Mouse (Mus musculus) hindbrain, embryonic 10.5 days (tissue): ENCODE data around the gene Tmem63a. TPM values are rescaled to one million over a fixed set of nuclear protein-coding genes. Genes with fewer than 3 reads are reported as not detected.
"Not testable (repeated sequence)": the region's sequence is repeated elsewhere in the genome, so short reads cannot be mapped to it uniquely, and the experiment has no call there.

Experiments used
- DNase-seq: peaks from one replicate; pipeline ENCODE4 v3.0.0-alpha.2; 2017; ENCODE audit warnings: low spot score
- H3K27ac ChIP-seq: fragments of 300-500 bp; sonication (generic); 2 replicates; pipeline ENCODE4 v1.5.1; 2016; ENCODE audit warnings: mild to moderate bottlenecking, moderate library complexity
- H3K27me3 ChIP-seq: fragments of 300-500 bp; sonication (generic); 2 replicates; pipeline ENCODE4 v1.6.1; 2016; ENCODE audit warnings: mild to moderate bottlenecking; ENCODE audit not compliant: poor library complexity, insufficient read depth, severe bottlenecking
- H3K36me3 ChIP-seq: fragments of 300-500 bp; sonication (generic); 2 replicates; pipeline ENCODE4 v1.6.1; 2016; ENCODE audit warnings: mild to moderate bottlenecking, moderate library complexity
- H3K4me1 ChIP-seq: fragments of 300-500 bp; sonication (generic); replicated peaks from 2 replicates; pipeline ENCODE4 v1.6.1; 2016; ENCODE audit warnings: mild to moderate bottlenecking
- H3K4me3 ChIP-seq: fragments of 300-500 bp; sonication (generic); 2 replicates; pipeline ENCODE4 v1.5.1; 2016; ENCODE audit warnings: mild to moderate bottlenecking, moderate library complexity
- H3K9me3 ChIP-seq: fragments of 300-500 bp; sonication (generic); 2 replicates; pipeline ENCODE4 v1.6.1; 2016; ENCODE audit warnings: mild to moderate bottlenecking, moderate library complexity
- WGBS: fragments of 180-500 bp; shearing (Covaris S2); methylation state at CpG from one replicate; pipeline ENCODE4 v1.1.7; 2016; 5-methylcytosine and 5-hydroxymethylcytosine counted together
- polyA plus RNA-seq: library from polyadenylated mRNA; unstranded; fragments of >200 nt; fragmentation: Nextera tagmentation; extraction: Ambion mirVana; gene quantifications from 2 replicates; pipeline ENCODE4 v1.2.1, GENCODE M21; 2016

Gene Tmem63a
- polyA plus RNA-seq: 3.0 and 3.4 TPM in 2 replicates

DNA sequence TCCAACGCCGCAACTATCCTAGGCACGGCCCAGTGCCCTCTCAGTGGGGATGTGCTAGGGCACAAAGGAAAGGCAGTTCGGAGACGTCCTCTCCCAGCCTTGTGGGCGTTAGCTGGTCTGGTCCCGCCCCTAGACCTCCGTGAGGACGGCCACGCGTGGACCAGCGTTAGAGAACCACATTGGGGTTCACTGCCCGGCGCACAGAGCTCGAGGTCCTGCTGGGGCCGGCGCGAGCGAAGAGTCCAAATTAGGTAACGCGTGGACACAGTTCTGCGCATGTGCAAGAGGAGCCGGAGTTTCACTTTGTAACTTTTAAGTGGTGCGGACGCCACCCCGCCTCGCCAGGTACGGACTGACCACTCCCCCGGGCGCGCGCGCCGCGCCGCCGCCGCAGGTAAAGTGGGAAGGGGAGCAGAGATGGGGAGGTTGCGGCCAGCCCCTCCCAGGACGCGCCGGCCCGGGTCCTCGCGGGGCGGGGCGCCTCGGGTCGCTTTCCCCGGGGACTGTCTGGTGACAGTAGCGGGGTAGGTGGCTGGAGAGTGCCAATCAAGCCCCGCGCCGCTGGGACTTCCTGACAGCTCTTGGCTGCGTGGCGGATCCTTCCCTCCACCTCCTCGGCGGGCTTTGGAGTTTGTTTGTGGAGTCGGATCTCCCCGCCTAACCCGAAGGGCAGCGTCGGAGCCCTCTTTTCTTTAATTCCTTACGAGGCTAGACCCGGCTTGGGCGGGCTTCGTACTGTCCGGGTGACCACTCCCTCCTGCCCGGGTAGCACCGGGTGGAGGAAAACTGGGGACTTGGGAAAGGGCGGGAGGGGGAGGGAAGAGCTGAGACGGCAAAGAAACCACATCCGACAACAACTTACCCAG, at the start of gene Tmem63a:
Tmem63a (plus strand) TSS at position 179 of the 866 bp plus-strand sequence.
- DNase-seq: peak; percentile 79
- Histone ChIP-seq H3K4me3 (peak within 1 kb of the TSS; percentile 87), H3K27me3 (peaks cover 71% of the 10 kb centered on the region), H3K9me3 (no peaks in the 10 kb centered on the region), H3K4me1 (peaks cover 51% of the 10 kb centered on the region), H3K27ac (peak within 1 kb of the TSS; percentile 88), H3K36me3 (no peaks in the 10 kb centered on the region)
- under 1% methylated on average over 73 of the region's 73 CpGs for WGBS

DNA sequence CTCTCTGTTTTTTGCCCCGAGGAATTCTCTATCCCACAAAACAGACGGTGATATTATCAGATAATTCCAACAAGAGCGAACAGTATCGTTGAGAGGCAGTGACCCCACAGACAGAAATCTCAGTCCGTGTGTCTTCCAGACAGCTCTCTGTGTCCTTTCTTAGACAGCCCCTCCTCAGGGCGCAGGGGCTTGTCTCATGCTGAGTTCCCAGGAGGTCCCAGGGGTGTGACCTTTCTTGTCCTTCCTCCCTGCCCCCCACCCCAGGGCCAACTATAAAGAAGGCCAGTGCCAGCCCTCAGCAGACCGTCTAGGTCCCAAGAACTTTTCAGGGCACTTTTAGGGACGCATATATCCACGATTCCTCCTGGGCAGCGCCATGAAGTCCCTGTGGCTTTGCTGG, 49.3 kb upstream of the Tmem63a start, which contains the start of gene Lefty2:
Lefty2 (plus strand) TSS at position 301 of the 400 bp plus-strand sequence.
- H3K9me3 ChIP-seq: no peaks in the 10 kb centered on the region
- DNase-seq: no peak
- H3K4me1 ChIP-seq: peaks cover 28% of the 10 kb centered on the region
- no peak within 1 kb of the TSS for H3K27ac ChIP-seq
- 59% methylated on average over 10 of the region's 10 CpGs for WGBS
- peaks cover 66% of the 10 kb centered on the region for H3K27me3 ChIP-seq
- no peaks in the 10 kb centered on the region for H3K36me3 ChIP-seq
- H3K4me3 ChIP-seq: no peak within 1 kb of the TSS

DNA sequence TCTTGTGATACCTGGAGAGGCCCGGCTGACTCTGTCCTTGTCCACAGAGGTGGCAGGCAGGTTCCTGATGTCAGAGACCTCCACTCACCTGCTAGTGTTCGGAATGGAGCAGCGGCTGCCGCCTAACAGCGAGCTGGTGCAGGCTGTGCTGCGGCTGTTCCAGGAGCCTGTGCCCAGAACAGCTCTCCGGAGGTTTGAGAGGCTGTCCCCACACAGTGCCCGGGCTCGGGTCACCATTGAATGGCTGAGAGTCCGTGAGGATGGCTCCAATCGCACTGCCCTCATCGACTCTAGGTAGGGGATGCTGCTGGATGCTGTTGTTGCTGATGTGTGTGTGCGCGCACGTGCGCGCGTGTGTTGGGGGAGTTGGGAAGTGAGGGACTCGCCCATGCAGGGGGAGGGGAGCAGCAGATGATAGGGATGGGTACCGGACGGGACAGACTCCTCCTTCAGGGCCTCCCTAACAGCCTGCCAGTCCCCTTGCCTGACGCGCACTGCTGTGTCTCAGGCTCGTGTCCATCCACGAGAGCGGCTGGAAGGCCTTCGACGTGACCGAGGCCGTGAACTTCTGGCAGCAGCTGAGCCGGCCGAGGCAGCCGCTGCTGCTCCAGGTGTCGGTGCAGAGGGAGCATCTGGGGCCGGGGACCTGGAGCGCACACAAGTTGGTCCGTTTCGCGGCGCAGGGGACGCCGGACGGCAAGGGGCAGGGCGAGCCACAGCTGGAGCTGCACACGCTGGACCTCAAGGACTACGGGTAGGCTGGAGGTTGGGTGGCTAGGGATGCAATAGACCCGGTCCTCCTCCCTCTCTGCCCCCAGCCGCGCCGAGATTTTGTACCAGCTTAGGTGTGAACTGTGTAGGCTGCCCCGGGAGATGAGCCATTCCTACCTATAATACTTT, 47.8 kb upstream of the Tmem63a start:
- peak overlapping the region; percentile 39 for H3K4me3 ChIP-seq

DNA sequence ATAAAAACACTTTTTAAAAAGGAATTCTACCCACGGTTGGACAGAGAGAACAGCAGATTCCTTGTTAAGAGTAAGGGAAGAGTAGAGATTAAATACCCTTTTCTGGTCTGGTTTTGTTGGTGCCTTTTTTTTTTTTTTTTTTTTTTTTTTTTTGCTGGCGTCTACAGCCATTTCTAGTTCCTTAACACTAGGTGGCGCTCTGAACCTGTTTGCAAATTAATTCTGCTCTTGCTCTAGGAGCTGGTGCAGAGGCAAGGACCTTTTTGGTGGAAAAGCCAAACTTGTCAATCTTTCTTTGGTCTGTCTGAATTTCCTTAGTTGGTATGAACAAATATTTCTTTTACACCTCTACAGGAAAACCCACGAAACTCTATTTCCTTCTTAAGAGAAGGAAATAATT, 41.0 kb upstream of the Tmem63a start:
- no peak for DNase-seq
- no peak overlapping the region for H3K4me3 ChIP-seq
- peaks cover 7% of the 10 kb centered on the region for H3K36me3 ChIP-seq
- peaks cover 27% of the 10 kb centered on the region for H3K4me1 ChIP-seq
- 0 out of 2 replicates have a peak, but pooled peaks cover 8% of the 10 kb centered on the region for H3K27me3 ChIP-seq
- WGBS: under 1% methylated on average over 4 of the region's 4 CpGs
- H3K27ac ChIP-seq: no peak overlapping the region
- no peaks in the 10 kb centered on the region for H3K9me3 ChIP-seq

More for the DNA sequence above, 47.8 kb upstream of the Tmem63a start:
- not testable (repeated sequence) for DNase-seq, H3K9me3 ChIP-seq, H3K27ac ChIP-seq, H3K36me3 ChIP-seq
- H3K27me3 ChIP-seq: peaks cover 54% of the 10 kb centered on the region
- WGBS: 6% methylated on average over 49 of the region's 51 CpGs
- peaks cover 15% of the 10 kb centered on the region; the same call in 1 of the 2 replicates for H3K4me1 ChIP-seq

DNA sequence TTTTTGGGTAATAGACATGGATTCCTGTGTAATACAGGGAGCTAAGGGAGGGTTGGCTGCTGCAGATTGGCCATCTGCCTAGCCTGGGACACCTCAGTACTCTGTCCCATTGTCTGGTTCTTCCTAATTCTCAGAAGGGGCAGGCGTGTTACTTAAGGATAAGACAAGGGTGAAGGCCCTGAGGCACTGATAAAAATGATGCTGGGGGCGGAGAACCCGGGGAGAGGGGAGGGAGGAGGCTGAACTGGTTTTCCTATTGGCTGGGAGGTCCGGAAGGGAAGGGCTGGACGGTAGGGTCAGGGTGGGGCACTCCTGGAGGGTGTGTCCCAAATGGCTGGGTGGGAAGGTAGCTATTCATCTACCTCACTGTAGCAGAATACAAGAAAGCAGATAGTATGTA, 39.2 kb upstream of the Tmem63a start:
- no peak overlapping the region for H3K27ac ChIP-seq
- H3K27me3 ChIP-seq: 0 out of 2 replicates have a peak, but pooled peaks cover under 1% of the 10 kb centered on the region
- WGBS: 28% methylated on average over 5 of the region's 5 CpGs
- no peak for DNase-seq
- peaks cover 30% of the 10 kb centered on the region for H3K4me1 ChIP-seq
- no peak overlapping the region for H3K4me3 ChIP-seq
- peaks cover 25% of the 10 kb centered on the region for H3K36me3 ChIP-seq
- H3K9me3 ChIP-seq: no peaks in the 10 kb centered on the region

DNA sequence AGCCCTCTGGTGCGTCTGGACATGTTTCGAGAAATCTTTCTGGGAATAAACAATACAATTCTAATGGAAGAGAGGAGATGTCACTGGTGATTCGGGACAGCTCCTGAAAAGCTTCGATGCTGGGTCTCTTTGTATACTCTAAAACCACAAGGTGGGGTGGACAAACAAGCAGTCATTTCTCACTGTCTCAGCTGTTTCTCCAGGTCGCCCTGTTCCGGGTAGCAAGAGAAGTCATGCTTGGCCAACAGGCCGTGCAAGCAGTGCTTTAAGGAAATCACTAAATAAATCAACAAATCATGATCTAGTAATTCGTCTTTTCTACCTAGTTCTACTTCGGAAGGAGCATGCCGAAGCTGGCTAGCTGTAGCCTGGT, 38.5 kb upstream of the Tmem63a start:
- Histone ChIP-seq H3K27me3 (no peaks in the 10 kb centered on the region), H3K9me3 (no peaks in the 10 kb centered on the region), H3K36me3 (peaks cover 32% of the 10 kb centered on the region), H3K27ac (peak overlapping the region; percentile 94), H3K4me3 (peak overlapping the region; percentile 94), H3K4me1 (peaks cover 30% of the 10 kb centered on the region)
- DNase-seq: no peak
- 42% methylated on average over 10 of the region's 10 CpGs for WGBS

DNA sequence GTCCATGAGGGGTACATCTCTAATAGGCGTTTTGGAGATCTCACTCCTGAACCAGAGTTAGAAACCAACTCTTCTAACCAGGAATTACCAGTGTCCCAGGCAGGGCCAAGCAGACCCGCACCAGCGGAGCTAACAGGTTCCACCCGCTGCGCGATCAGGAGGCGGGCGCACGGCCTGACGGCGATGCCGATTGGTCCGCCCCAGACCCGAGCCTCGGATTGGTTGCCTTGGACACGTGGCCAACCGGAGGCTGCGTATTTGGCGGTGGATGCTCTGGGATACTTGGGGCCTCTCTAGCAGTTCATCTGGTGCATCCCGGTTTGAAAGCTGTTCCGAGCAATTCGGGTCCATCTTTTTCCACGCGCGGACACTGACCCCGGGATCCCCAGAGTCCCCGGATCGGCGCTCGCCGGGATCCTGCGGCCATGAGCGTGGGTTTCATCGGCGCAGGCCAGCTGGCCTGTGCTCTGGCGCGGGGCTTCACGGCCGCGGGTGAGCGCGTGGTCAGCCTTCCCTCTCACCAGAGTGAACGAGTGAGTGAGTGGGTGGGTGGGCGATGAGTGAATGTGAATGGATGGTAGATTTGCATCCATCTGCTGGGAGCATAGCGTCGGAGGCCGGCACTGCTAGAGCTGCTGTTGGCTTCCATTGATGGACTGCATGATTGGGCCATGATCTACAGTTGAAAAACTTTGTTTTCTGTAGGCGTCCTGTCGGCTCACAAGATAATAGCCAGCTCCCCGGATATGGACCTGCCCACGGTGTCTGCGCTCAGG, 37.9 kb upstream of the Tmem63a start, which contains the start of gene Pycr2:
Pycr2 (plus strand) TSS at position 255 of the 776 bp plus-strand sequence.
- peak; percentile 97 for DNase-seq
- Histone ChIP-seq H3K27me3 (no peaks in the 10 kb centered on the region), H3K4me1 (peaks cover 30% of the 10 kb centered on the region), H3K36me3 (peaks cover 38% of the 10 kb centered on the region), H3K9me3 (no peaks in the 10 kb centered on the region), H3K27ac (peak within 1 kb of the TSS; percentile 94), H3K4me3 (peak within 1 kb of the TSS; percentile 94)
- under 1% methylated on average over 52 of the region's 52 CpGs for WGBS

DNA sequence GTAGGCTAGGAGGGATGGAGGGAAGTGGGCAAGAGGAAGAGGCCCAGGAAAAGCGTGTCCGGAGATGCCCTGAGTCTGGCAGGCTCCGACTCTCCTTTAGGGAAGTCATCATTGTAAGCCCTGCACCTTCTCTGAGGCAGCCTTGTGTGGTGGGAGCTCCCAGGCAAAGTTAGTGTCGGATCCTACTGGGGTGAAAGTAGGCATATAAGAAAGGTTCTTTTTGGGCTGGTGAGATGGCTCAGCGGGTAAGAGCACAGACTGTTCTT, 37.4 kb upstream of the Tmem63a start:
- no peaks in the 10 kb centered on the region for H3K27me3 ChIP-seq
- H3K36me3 ChIP-seq: peaks cover 40% of the 10 kb centered on the region
- no peaks in the 10 kb centered on the region for H3K9me3 ChIP-seq
- peak overlapping the region; percentile 94 for H3K4me3 ChIP-seq
- DNase-seq: no peak
- 4% methylated on average over 5 of the region's 5 CpGs for WGBS
- peak overlapping the region; percentile 94 for H3K27ac ChIP-seq
- H3K4me1 ChIP-seq: peaks cover 30% of the 10 kb centered on the region

DNA sequence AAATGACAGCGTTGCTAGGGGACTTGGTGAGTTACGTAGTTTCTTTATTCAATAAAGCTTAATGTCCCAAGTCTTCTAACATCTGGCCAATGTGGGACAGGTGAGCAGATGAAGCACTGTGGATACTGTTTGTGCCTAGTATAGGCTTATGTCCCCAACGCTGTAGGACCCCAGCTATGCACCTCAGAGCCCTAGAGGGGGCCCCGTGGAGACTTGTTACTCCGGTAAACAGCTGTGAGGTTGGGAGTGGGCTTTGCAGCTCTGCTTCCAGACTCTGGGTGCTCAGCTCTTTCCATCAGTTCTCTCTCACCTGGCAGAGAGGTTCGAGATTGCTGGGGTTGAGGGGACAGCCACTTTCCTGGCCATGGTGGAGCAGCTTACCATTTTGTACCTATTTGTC, 36.8 kb upstream of the Tmem63a start:
- H3K4me1 ChIP-seq: peaks cover 30% of the 10 kb centered on the region
- 67% methylated on average over 6 of the region's 6 CpGs for WGBS
- no peaks in the 10 kb centered on the region for H3K9me3 ChIP-seq
- peaks cover 40% of the 10 kb centered on the region for H3K36me3 ChIP-seq
- DNase-seq: no peak
- H3K27me3 ChIP-seq: no peaks in the 10 kb centered on the region
- peak overlapping the region; percentile 50 for H3K27ac ChIP-seq
- H3K4me3 ChIP-seq: peak overlapping the region; percentile 94

DNA sequence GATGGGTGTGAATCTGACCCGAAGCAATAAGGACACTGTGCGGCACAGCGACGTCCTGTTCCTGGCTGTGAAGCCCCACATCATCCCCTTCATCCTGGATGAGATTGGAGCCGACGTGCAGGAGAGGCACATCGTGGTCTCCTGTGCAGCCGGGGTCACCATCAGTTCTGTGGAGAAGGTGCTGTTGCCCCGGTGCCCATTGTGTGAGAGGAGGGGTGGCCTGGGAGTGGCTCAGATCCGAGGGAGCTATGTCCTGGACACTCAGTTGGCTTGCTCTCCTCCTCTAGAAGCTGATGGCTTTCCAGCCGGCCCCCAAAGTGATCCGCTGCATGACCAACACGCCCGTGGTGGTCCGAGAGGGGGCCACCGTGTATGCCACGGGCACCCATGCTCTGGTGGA, 36.3 kb upstream of the Tmem63a start:
- no peaks in the 10 kb centered on the region for H3K9me3 ChIP-seq
- DNase-seq: no peak
- 92% methylated on average over 17 of the region's 17 CpGs for WGBS
- H3K4me1 ChIP-seq: peaks cover 30% of the 10 kb centered on the region
- no peaks in the 10 kb centered on the region for H3K27me3 ChIP-seq
- peaks cover 40% of the 10 kb centered on the region for H3K36me3 ChIP-seq
- peak overlapping the region; percentile 94 for H3K4me3 ChIP-seq
- peak overlapping the region; percentile 50; the same call in 1 of the 2 replicates for H3K27ac ChIP-seq

DNA sequence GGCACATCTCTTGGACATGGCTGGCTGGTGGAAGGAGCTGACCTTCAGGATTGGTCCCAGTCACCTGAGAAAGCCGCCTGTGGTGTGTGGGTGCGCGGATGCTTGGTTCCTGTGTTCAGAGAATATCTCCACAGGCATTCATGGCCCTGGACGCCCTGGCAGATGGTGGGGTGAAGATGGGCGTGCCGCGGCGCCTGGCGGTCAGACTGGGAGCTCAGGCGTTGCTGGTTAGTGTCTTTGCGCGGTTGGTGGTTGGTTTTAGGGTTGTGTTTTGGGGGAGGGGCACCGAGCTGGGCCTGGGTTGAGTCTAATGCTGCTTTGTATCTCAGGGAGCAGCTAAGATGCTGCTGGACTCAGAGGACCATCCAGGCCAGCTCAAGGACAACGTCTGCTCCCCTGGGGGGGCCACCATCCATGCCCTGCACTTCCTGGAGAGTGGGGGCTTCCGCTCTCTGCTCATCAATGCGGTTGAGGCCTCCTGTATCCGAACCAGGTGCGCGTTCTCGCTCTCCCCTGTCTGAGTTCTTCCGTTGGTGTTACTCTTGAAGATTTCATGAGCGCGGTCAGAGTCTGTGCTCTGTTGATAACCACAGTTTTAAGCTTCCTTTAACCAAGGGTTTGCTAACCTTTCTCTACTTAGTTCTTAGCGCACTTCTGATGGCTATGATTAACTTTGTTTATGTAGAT, 35.5 kb upstream of the Tmem63a start:
- Histone ChIP-seq H3K36me3 (peaks cover 40% of the 10 kb centered on the region), H3K9me3 (no peaks in the 10 kb centered on the region), H3K27me3 (no peaks in the 10 kb centered on the region; the same call in 1 of the 2 replicates), H3K27ac (no peak overlapping the region), H3K4me3 (0 out of 2 replicates have a peak overlapping the region, but pooled peaks have one; percentile 94), H3K4me1 (peaks cover 34% of the 10 kb centered on the region)
- no peak for DNase-seq
- 90% methylated on average over 24 of the region's 24 CpGs for WGBS

DNA sequence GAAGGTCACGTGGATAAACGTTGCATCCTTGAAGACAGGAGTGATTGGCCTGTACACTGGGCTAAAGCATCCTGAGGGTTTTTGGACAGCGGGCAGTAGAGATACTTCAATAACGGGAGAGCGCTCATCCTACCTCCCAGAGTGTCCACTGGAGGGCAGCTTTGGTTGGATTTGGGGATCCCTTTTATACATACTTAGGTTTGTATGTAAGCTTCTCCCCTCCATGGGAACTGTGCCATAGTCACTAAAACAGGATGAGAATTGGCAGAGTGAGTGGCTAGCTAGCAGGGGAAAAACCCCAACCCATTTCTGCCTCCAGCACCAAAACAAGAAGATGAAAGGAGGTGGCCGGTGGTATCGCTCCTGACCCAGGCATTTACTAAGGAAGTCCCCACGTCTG, 31.0 kb upstream of the Tmem63a start:
- no peak for DNase-seq
- WGBS: 51% methylated on average over 8 of the region's 8 CpGs

More for the DNA sequence above, 31.0 kb upstream of the Tmem63a start:
- H3K27ac ChIP-seq: no peak overlapping the region
- H3K4me1 ChIP-seq: peaks cover 9% of the 10 kb centered on the region
- H3K27me3 ChIP-seq: no peaks in the 10 kb centered on the region; the same call in 1 of the 2 replicates
- no peak overlapping the region for H3K4me3 ChIP-seq
- H3K9me3 ChIP-seq: no peaks in the 10 kb centered on the region
- peaks cover 33% of the 10 kb centered on the region for H3K36me3 ChIP-seq
